Mouse (Mus musculus) hindbrain, embryonic 15.5 days (tissue): Measurements from ENCODE around the gene Atp5f1. TPM values are rescaled to one million over a fixed set of nuclear protein-coding genes. Genes with fewer than 3 reads are reported as not detected.

Source experiments
- ATAC-seq: fragments of 200-750 bp; cut with Nextera tagmentation; 2 replicates; pipeline ENCODE4 v1.8.0; 2017; ENCODE audit warnings: low read depth, moderate number of reproducible peaks, moderate TSS enrichment; ENCODE audit not compliant: low FRiP score
- H3K27ac ChIP-seq: fragments of 300-500 bp; sonication (generic); replicated peaks from 2 replicates; pipeline ENCODE4 v1.5.1; 2015; ENCODE audit warnings: mild to moderate bottlenecking, inconsistent platforms
- H3K27me3 ChIP-seq: fragments of 300-500 bp; sonication (generic); 2 replicates; pipeline ENCODE4 v1.6.1; 2015; ENCODE audit warnings: control low read depth, inconsistent platforms
- H3K36me3 ChIP-seq: fragments of 300-500 bp; sonication (generic); 2 replicates; pipeline ENCODE4 v1.6.1; 2015; ENCODE audit warnings: control low read depth, inconsistent platforms
- H3K4me1 ChIP-seq: fragments of 300-500 bp; sonication (generic); replicated peaks from 2 replicates; pipeline ENCODE4 v1.6.1; 2015; ENCODE audit warnings: control low read depth, inconsistent platforms
- H3K4me2 ChIP-seq: fragments of 300-500 bp; sonication (generic); 2 replicates; pipeline ENCODE4 v1.6.1; 2015; ENCODE audit warnings: moderate library complexity, mild to moderate bottlenecking, inconsistent platforms
- H3K4me3 ChIP-seq: fragments of 300-500 bp; sonication (generic); 2 replicates; pipeline ENCODE4 v1.5.1; 2015; ENCODE audit warnings: mild to moderate bottlenecking, inconsistent platforms
- H3K9ac ChIP-seq: fragments of 300-500 bp; sonication (generic); 2 replicates; pipeline ENCODE4 v1.6.1; 2015; ENCODE audit warnings: inconsistent platforms
- H3K9me3 ChIP-seq: fragments of 300-500 bp; sonication (generic); 2 replicates; pipeline ENCODE4 v1.6.1; 2016; ENCODE audit warnings: control low read depth, inconsistent platforms
- WGBS: fragments of 180-500 bp; shearing (Covaris S2); methylation state at CpG from one replicate; pipeline ENCODE4 v1.1.7; 2015; 5-methylcytosine and 5-hydroxymethylcytosine counted together
- polyA plus RNA-seq: library from polyadenylated mRNA; unstranded; fragments of >200 nt; fragmentation: Nextera tagmentation; extraction: Ambion mirVana; gene quantifications from 2 replicates; pipeline ENCODE4 v1.2.1, GENCODE M21; 2015

The Atp5f1 gene
- polyA plus RNA-seq, 1 experiment from 2014 or later = 499 TPM

DNA sequence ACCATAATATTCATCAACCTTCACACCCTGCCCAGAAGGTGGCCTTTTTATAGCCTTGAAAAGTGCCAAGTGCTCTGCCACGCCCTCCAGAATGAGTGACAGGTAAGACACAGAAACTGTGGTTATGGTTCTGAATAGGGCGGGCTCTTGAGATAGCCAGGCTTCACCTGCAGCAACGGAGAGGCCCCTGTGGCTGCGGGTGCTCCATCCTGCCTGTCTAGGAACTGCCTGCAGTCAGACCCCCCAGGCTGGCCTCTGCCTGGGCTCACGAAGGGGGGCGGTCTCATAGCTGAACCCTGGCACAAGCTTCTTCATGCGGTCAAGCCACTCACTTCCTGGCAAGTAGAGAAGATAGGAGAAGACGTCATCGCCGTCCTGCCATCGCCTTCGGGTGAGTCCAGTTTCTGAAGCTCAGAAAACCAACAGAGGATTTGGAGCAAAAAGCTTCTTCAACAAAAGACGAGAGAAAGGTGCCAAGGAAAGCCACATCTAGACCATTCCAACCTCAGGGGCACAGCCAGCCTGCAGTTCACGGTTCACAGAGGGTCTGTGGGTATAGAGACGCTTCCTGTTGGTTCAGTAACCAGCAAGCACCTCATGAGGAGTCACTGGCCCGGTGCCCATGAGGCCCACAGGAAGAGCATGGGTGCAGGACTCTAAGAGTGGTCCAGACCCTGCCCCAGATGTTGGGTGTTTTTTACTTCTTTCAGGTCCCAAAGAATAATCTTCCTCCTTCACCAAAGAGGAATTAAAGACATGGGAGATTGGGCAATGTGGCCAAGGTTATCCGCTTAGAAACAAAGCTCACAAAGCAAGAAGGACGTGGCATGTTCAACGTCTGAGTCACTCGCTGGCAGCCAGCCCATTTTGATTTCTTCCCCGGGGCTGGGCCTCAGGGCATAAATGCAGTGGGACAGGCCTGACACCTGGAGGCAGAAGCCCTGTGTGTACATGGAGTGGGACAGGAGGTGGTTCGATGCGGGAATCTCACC lies 65.0 kb downstream of the Atp5f1 start:
- H3K4me1 ChIP-seq = no peaks in the 10 kb centered on the region
- no peak for ATAC-seq
- H3K9me3 ChIP-seq = no peaks in the 10 kb centered on the region
- H3K36me3 ChIP-seq = no peaks in the 10 kb centered on the region
- WGBS = 82% methylated on average over 23 of the region's 23 CpGs
- no peaks in the 10 kb centered on the region for H3K27me3 ChIP-seq
- no peak overlapping the region for H3K9ac ChIP-seq
- H3K4me3 ChIP-seq = no peak overlapping the region
- H3K27ac ChIP-seq = no peak overlapping the region
- H3K4me2 ChIP-seq = no peak overlapping the region

DNA sequence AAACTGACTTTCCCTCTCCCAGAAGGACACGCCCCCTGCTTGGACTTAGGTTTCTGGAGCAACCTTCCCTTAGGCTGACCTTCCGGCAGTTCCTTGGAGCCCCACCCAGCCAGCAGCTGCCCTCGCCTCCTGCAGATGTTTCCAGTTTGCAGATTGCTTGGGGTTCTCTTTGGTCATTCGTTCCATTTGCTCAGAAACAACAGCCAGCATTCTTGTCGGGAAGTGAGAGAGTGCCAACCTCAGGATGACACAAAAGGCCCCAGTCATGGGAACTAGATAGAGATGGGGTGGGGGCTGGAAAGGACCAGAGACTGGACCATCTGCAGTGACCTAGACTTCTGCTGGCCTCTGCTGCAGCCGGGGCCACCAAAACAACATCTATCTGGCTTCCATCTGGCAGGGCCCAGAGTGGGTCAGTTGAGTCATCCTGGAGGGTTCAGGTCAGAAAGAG lies 65.9 kb downstream of the Atp5f1 start:
- no peak for ATAC-seq
- no peaks in the 10 kb centered on the region for H3K9me3 ChIP-seq
- no peaks in the 10 kb centered on the region for H3K4me1 ChIP-seq
- no peak overlapping the region for H3K4me2 ChIP-seq
- 73% methylated on average over 6 of the region's 6 CpGs for WGBS
- no peaks in the 10 kb centered on the region for H3K27me3 ChIP-seq
- H3K4me3 ChIP-seq = no peak overlapping the region
- H3K27ac ChIP-seq = no peak overlapping the region
- no peaks in the 10 kb centered on the region for H3K36me3 ChIP-seq
- no peak overlapping the region for H3K9ac ChIP-seq

Other genes with a start within 250 kb of the Atp5f1 start
- 81.3 and 82.5 TPM in 2 replicates for gene Rap1a, start 158.8 kb downstream of the Atp5f1 start, polyA plus RNA-seq
- 0.18 and 0.21 TPM in 2 replicates for gene Adora3, start 89.2 kb downstream of the Atp5f1 start, polyA plus RNA-seq
- gene Tmigd3, start 89.2 kb downstream of the Atp5f1 start, polyA plus RNA-seq = 0.20 TPM in 1 of 2 replicates, not detected in the other
- gene I830077J02Rik, start 27.4 kb downstream of the Atp5f1 start, polyA plus RNA-seq = 0.17 and 0.25 TPM in 2 replicates
- gene Wdr77, start 730 bp downstream of the Atp5f1 start, polyA plus RNA-seq = 94.0 and 100 TPM in 2 replicates
- 3.7 and 4.2 TPM in 2 replicates for gene Ovgp1, start 13.6 kb upstream of the Atp5f1 start, polyA plus RNA-seq
- gene Pifo, start 54.5 kb upstream of the Atp5f1 start, polyA plus RNA-seq = 6.9 and 7.6 TPM in 2 replicates
- not detected in 2 replicates for gene Chil5, start 72.7 kb upstream of the Atp5f1 start, polyA plus RNA-seq
- gene Chia1, start 153.1 kb upstream of the Atp5f1 start, polyA plus RNA-seq = 0.92 and 1.1 TPM in 2 replicates
- gene Chil3, start 207.5 kb upstream of the Atp5f1 start, polyA plus RNA-seq = not detected in 2 replicates